Mouse (Mus musculus): Measurements from ENCODE around the gene Crybb2. TPM values are rescaled to one million over a fixed set of nuclear protein-coding genes. Genes with fewer than 3 reads are reported as not detected.
"Not testable (repeated sequence)": the region's sequence is repeated elsewhere in the genome, so short reads cannot be mapped to it uniquely, and the experiment has no call there.

Crybb2 gene
- total and polyA plus RNA-seq, 2 experiments from 2014 or later = not detected

DNA sequence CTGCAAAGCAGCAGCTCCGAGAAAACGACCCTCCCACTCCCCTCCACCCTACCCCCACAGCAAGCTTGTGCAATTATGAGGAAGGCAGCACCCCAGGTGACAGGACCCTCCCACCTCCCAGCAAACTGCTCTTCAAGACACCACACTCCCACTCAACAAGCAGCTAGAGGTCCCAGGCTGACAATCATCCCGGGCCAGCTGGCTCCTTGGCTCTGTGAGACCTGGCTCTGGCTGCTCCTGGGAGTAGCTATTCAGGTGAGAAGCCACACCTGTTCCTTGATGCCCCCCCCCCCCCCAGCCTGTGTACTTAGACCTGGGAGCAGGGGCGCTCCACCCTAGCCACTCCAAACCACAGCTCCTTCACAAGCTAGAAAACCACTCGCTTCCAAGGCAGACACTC, 43.2 kb upstream of the Crybb2 start:
- no peaks in the 10 kb centered on the region for H3K9me3 ChIP-seq (ENCODE audit: low read length)
- H3K4me1 ChIP-seq (ENCODE audit: insufficient read depth, low read length) = no peaks in the 10 kb centered on the region; the same call in 1 of the 2 replicates
- H3K4me2 ChIP-seq (ENCODE audit: low read depth, low read length, poor library complexity, severe bottlenecking) = no peak overlapping the region
- no peak overlapping the region for H3K4me3 ChIP-seq (ENCODE audit: low read depth, low read length)
- H3K27ac ChIP-seq (ENCODE audit: low read depth, low read length) = no peak overlapping the region
- ATAC-seq (ENCODE audit: low FRiP score) (no peak), DNase-seq (ENCODE audit: low spot score) (no peak)
- no peaks in the 10 kb centered on the region for H3K36me3 ChIP-seq (ENCODE audit: insufficient read depth, low read length)
- no peaks in the 10 kb centered on the region for H3K27me3 ChIP-seq (ENCODE audit: insufficient read depth, low read length)
- TF ChIP-seq CTCF (IDR thresholded peaks at IDR 0.05) = no peak
- WGBS = 80% methylated on average over 3 of the region's 5 CpGs
- H3K9ac ChIP-seq (replicated peaks; ENCODE audit: low read length, poor library complexity, severe bottlenecking) = no peak overlapping the region

- H3K4me1 ChIP-seq (ENCODE audit: insufficient read depth, low read length) = no peaks in the 10 kb centered on the region; the same call in 1 of the 2 replicates
- H3K9ac ChIP-seq (replicated peaks; ENCODE audit: low read length, poor library complexity, severe bottlenecking) = no peak overlapping the region
- DNase-seq (ENCODE audit: low spot score) (no peak), ATAC-seq (ENCODE audit: low FRiP score) (no peak)
- no peak for TF ChIP-seq CTCF (IDR thresholded peaks at IDR 0.05)
- H3K36me3 ChIP-seq (ENCODE audit: insufficient read depth, low read length) = no peaks in the 10 kb centered on the region
- H3K4me3 ChIP-seq (ENCODE audit: low read depth, low read length) = no peak overlapping the region
- H3K9me3 ChIP-seq (ENCODE audit: low read length) = no peaks in the 10 kb centered on the region
- peak overlapping the region; percentile 47; the same call in 1 of the 2 replicates for H3K27ac ChIP-seq (ENCODE audit: low read depth, low read length)
- 14% methylated on average over 4 of the region's 4 CpGs for WGBS
- no peaks in the 10 kb centered on the region for H3K27me3 ChIP-seq (ENCODE audit: insufficient read depth, low read length)
- no peak overlapping the region for H3K4me2 ChIP-seq (ENCODE audit: low read depth, low read length, poor library complexity, severe bottlenecking)
Observed at GRCm38 (mm10) chr5:113111336-113111735, 41.4 kb upstream of the Crybb2 start.

DNA sequence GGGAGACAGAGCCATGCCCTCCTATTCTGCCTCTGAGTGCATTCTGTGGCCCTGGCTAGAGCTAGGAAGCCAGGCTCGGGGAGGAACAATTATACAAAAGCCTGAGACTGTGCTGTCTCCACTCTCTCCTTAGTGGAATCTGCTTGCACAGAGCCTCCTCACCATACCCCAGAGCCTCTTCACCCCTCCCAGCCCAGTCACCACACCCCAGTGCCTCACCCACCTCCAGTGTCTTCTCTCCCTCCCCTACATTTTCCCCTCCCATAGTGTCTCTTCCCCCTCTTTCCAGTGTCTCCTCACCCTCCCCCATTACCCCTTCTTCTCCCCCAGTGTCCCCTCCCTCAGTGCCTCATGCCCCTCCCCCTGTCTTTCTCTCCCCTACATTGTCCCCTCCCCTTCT, 41.0 kb upstream of the Crybb2 start:
- Histone ChIP-seq H3K36me3 (ENCODE audit: insufficient read depth, low read length) (no peaks in the 10 kb centered on the region), H3K4me1 (ENCODE audit: insufficient read depth, low read length) (no peaks in the 10 kb centered on the region; the same call in 1 of the 2 replicates), H3K27ac (ENCODE audit: low read depth, low read length) (peak overlapping the region; percentile 47), H3K9me3 (ENCODE audit: low read length) (no peaks in the 10 kb centered on the region), H3K4me2 (ENCODE audit: low read depth, low read length, poor library complexity, severe bottlenecking) (no peak overlapping the region), H3K27me3 (ENCODE audit: insufficient read depth, low read length) (no peaks in the 10 kb centered on the region), H3K9ac (replicated peaks; ENCODE audit: low read length, poor library complexity, severe bottlenecking) (peak overlapping the region; percentile 36; the same call in 1 of the 2 replicates), H3K4me3 (ENCODE audit: low read depth, low read length) (no peak overlapping the region)
- WGBS = 0% methylated on average over 1 of the region's 1 CpGs
- no peak for TF ChIP-seq CTCF (IDR thresholded peaks at IDR 0.05)
- ATAC-seq (ENCODE audit: low FRiP score) (0 out of 2 replicates have a peak, but pooled peaks have one; percentile 4), DNase-seq (ENCODE audit: low spot score) (no peak)

- not testable (repeated sequence) for H3K27ac ChIP-seq (ENCODE audit: low read depth, low read length); H3K9me3 ChIP-seq (ENCODE audit: low read length); H3K4me3 ChIP-seq (ENCODE audit: low read depth, low read length); H3K27me3 ChIP-seq (ENCODE audit: insufficient read depth, low read length); H3K9ac ChIP-seq (replicated peaks; ENCODE audit: low read length, poor library complexity, severe bottlenecking); DNase-seq (ENCODE audit: low spot score); H3K36me3 ChIP-seq (ENCODE audit: insufficient read depth, low read length); ATAC-seq (ENCODE audit: low FRiP score); H3K4me2 ChIP-seq (ENCODE audit: low read depth, low read length, poor library complexity, severe bottlenecking); H3K4me1 ChIP-seq (ENCODE audit: insufficient read depth, low read length)
- peak; percentile 66 for TF ChIP-seq CTCF (IDR thresholded peaks at IDR 0.05)
- WGBS = 89% methylated on average over 2 of the region's 2 CpGs
Observed at GRCm38 (mm10) chr5:113109651-113110050, 39.7 kb upstream of the Crybb2 start.

- H3K9ac ChIP-seq (replicated peaks; ENCODE audit: low read length, poor library complexity, severe bottlenecking) = no peak overlapping the region
- no peak for ATAC-seq (ENCODE audit: low FRiP score)
- no peaks in the 10 kb centered on the region for H3K36me3 ChIP-seq (ENCODE audit: insufficient read depth, low read length)
- no peaks in the 10 kb centered on the region for H3K27me3 ChIP-seq (ENCODE audit: insufficient read depth, low read length)
- no peak overlapping the region for H3K27ac ChIP-seq (ENCODE audit: low read depth, low read length)
- no peaks in the 10 kb centered on the region for H3K9me3 ChIP-seq (ENCODE audit: low read length)
- no peaks in the 10 kb centered on the region for H3K4me1 ChIP-seq (ENCODE audit: insufficient read depth, low read length)
- DNase-seq (ENCODE audit: low spot score) = no peak
- 75% methylated on average over 11 of the region's 11 CpGs for WGBS
- no peak overlapping the region for H3K4me2 ChIP-seq (ENCODE audit: low read depth, low read length, poor library complexity, severe bottlenecking)
- no peak for TF ChIP-seq CTCF (IDR thresholded peaks at IDR 0.05)
- H3K4me3 ChIP-seq (ENCODE audit: low read depth, low read length) = no peak overlapping the region
Observed at GRCm38 (mm10) chr5:113108165-113108764, 38.3 kb upstream of the Crybb2 start.

- Histone ChIP-seq H3K4me2 (ENCODE audit: low read depth, low read length, poor library complexity, severe bottlenecking) (no peak overlapping the region), H3K27ac (ENCODE audit: low read depth, low read length) (no peak overlapping the region), H3K9ac (replicated peaks; ENCODE audit: low read length, poor library complexity, severe bottlenecking) (no peak overlapping the region), H3K4me1 (ENCODE audit: insufficient read depth, low read length) (peaks cover under 1% of the 10 kb centered on the region; the same call in 1 of the 2 replicates), H3K9me3 (ENCODE audit: low read length) (no peaks in the 10 kb centered on the region), H3K36me3 (ENCODE audit: insufficient read depth, low read length) (no peaks in the 10 kb centered on the region), H3K4me3 (ENCODE audit: low read depth, low read length) (no peak overlapping the region), H3K27me3 (ENCODE audit: insufficient read depth, low read length) (no peaks in the 10 kb centered on the region)
- no peak for TF ChIP-seq CTCF (IDR thresholded peaks at IDR 0.05)
- no peak for DNase-seq (ENCODE audit: low spot score)
- WGBS = 53% methylated on average over 3 of the region's 3 CpGs
- no peak for ATAC-seq (ENCODE audit: low FRiP score)
Observed at GRCm38 (mm10) chr5:113107709-113108108, 37.8 kb upstream of the Crybb2 start.

All from midbrain, postnatal 0 days (tissue).